Comparison of ENCODE assay signal across 9 mouse cellular contexts in the genomic region with DNA sequence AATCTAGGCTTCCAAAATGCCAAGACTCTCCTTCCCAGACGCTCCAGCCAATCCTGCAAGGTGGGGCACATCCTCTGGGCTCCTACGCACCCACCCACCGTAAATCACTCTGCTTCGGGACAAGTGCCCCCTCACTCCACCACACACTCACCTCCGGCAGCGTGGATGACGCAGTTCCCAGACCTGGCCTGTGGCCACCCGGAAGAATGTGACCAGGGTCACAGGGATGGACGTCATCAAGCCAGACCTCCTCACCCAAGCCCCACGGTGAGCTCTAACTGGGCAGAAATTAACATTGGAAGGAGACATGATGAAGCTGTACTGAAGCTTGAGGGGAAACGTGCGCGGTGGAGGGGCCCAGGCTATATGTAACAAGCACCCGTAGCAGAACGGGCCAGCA. TPM values are rescaled to one million over a fixed set of nuclear protein-coding genes. Genes with fewer than 3 reads are reported as not detected.
DNase-seq lines count a peak whose midpoint lies in the region; ATAC-seq and TF ChIP-seq lines count a peak whose summit lies in the region.
"Had no signal": no experiment of that assay in that cellular context is flagged by ENCODE, and none has a peak within 500 bp of the region (broad histone marks: within the 10 kb centered on the region; RNA-seq: fewer than 3 reads in every experiment).

No protein-coding gene starts in this region.

- no peak for TF ChIP-seq EP300 in heart, postnatal 0 days (IDR thresholded peaks at IDR 0.05; ENCODE audit: low read depth)

- no peak for TF ChIP-seq CTCF in heart, postnatal 0 days (IDR thresholded peaks at IDR 0.05; ENCODE audit: low read depth)

- H3K27me3 ChIP-seq in heart, postnatal 0 days (ENCODE audit: control insufficient read depth, insufficient read depth, low read length): no peaks in the 10 kb centered on the region
- H3K27me3 ChIP-seq in forebrain, embryonic 14.5 days (replicated peaks; ENCODE audit: control insufficient read depth, insufficient read depth, low read length): no peaks in the 10 kb centered on the region
- no peaks in the 10 kb centered on the region for H3K27me3 ChIP-seq in forebrain, embryonic 13.5 days

- no peak overlapping the region for H3K4me3 ChIP-seq in heart, postnatal 0 days (ENCODE audit: low read depth, low read length)
- H3K4me3 ChIP-seq in forebrain, embryonic 14.5 days (ENCODE audit: low read depth, low read length): no peak overlapping the region
- no peak overlapping the region for H3K4me3 ChIP-seq in forebrain, embryonic 13.5 days

- no peak overlapping the region for H3K9ac ChIP-seq in heart, postnatal 0 days (replicated peaks; ENCODE audit: low read depth, low read length)
- no peak overlapping the region for H3K9ac ChIP-seq in forebrain, embryonic 14.5 days (ENCODE audit: low read length)
- no peak overlapping the region for H3K9ac ChIP-seq in forebrain, embryonic 13.5 days

- WGBS in heart, postnatal 0 days: 61% methylated on average over 15 of the region's 15 CpGs
- WGBS in forebrain, embryonic 14.5 days: 94% methylated on average over 15 of the region's 15 CpGs
- 91% methylated on average over 15 of the region's 15 CpGs for WGBS in forebrain, embryonic 13.5 days

- H3K4me2 ChIP-seq in heart, postnatal 0 days (ENCODE audit: low read depth, low read length): no peak overlapping the region
- H3K4me2 ChIP-seq in forebrain, embryonic 14.5 days (ENCODE audit: low read length): no peak overlapping the region
- H3K4me2 ChIP-seq in forebrain, embryonic 13.5 days: no peak overlapping the region

- H3K27ac ChIP-seq in heart, postnatal 0 days (ENCODE audit: low read depth): peak overlapping the region; percentile 91
- H3K27ac ChIP-seq in forebrain, embryonic 14.5 days (ENCODE audit: low read depth, low read length): no peak overlapping the region
- H3K27ac ChIP-seq in forebrain, embryonic 13.5 days: no peak overlapping the region

- H3K9me3 ChIP-seq in heart, postnatal 0 days (replicated peaks; ENCODE audit: control insufficient read depth, low read length): no peaks in the 10 kb centered on the region
- H3K9me3 ChIP-seq in forebrain, embryonic 14.5 days (replicated peaks; ENCODE audit: control insufficient read depth, low read length): no peaks in the 10 kb centered on the region
- no peaks in the 10 kb centered on the region for H3K9me3 ChIP-seq in forebrain, embryonic 13.5 days (replicated peaks)

- no peak for ATAC-seq in heart, postnatal 0 days (ENCODE audit: insufficient read depth, low read depth)
- no peak for ATAC-seq in forebrain, embryonic 14.5 days
- no peak for ATAC-seq in forebrain, embryonic 13.5 days

- peaks cover 72% of the 10 kb centered on the region for H3K4me1 ChIP-seq in heart, postnatal 0 days (ENCODE audit: control insufficient read depth, insufficient read depth)
- no peaks in the 10 kb centered on the region for H3K4me1 ChIP-seq in forebrain, embryonic 14.5 days (ENCODE audit: control insufficient read depth, insufficient read depth, low read length)
- no peaks in the 10 kb centered on the region for H3K4me1 ChIP-seq in forebrain, embryonic 13.5 days

- peaks cover 12% of the 10 kb centered on the region; the same call in 1 of the 2 replicates for H3K36me3 ChIP-seq in heart, postnatal 0 days (replicated peaks; ENCODE audit: control insufficient read depth, insufficient read depth, low read length)
- H3K36me3 ChIP-seq in forebrain, embryonic 14.5 days (ENCODE audit: control insufficient read depth, insufficient read depth, low read length): peaks cover 24% of the 10 kb centered on the region
- peaks cover 22% of the 10 kb centered on the region for H3K36me3 ChIP-seq in forebrain, embryonic 13.5 days (ENCODE audit: poor library complexity, severe bottlenecking)

- DNase-seq in heart, postnatal 0 days (ENCODE audit: low spot score): no peak
- DNase-seq in heart, adult 8-10 months (ENCODE audit: low spot score): no peak
- peak; percentile 64 to 66 for DNase-seq in adrenal gland, adult 18-20 months (ENCODE audit: low spot score in 2 of 2)
- DNase-seq in adrenal gland, postnatal 36 days: peak; percentile 80 to 87
- peak; percentile 80 for DNase-seq in kidney, postnatal 10 days
- no peak for DNase-seq in layer of hippocampus, postnatal 14 days (ENCODE audit: low spot score in 2 of 2)
- no peak for DNase-seq in forebrain, embryonic 14.5 days (ENCODE audit: low spot score)
- DNase-seq: thymus, adult 18-20 months had no signal

RNA-seq across cellular contexts. Expression of a gene that starts 28.7 kb away (rescaled TPM):
- total RNA-seq in heart, postnatal 0 days (2014; rRNA removed; ENCODE audit: low replicate concordance): 10.2 and 14.2 TPM in 2 replicates
- 37.6 and 43.4 TPM in 2 replicates for polyA plus RNA-seq in heart, postnatal 0 days (2015; fragmentation: Nextera tagmentation; extraction: Ambion mirVana)
- total RNA-seq in heart, adult 8-10 months (2022): 10 to 100 TPM; 38.6 to 50.6 (median 50.1) TPM
- total RNA-seq in adrenal gland, adult 18-20 months (2021): 100 to 1,000 TPM; 136 to 182 TPM
- 100 to 1,000 TPM; 147 to 211 TPM for total RNA-seq in adrenal gland, postnatal 36 days (2021)
- 100 to 1,000 TPM; 137 to 160 TPM for total RNA-seq in layer of hippocampus, postnatal 14 days (2021)
- polyA plus RNA-seq in forebrain, embryonic 14.5 days (2014; fragmentation: Nextera tagmentation; extraction: Ambion mirVana): 33.9 and 44.8 TPM in 2 replicates
- 66.9 and 75.0 TPM in 2 replicates for polyA plus RNA-seq in forebrain, embryonic 13.5 days (2015; fragmentation: Nextera tagmentation; extraction: Ambion mirVana)

Comparison
In these comparisons a context has a peak if more than half of its experiments do, and no peak if none do; other contexts are left out.
1. DNase-seq: peak in adrenal gland, adult 18-20 months (2 of 2), adrenal gland, postnatal 36 days (2 of 2) and kidney, postnatal 10 days (single experiment); none in heart, postnatal 0 days (single experiment), heart, adult 8-10 months (single experiment), layer of hippocampus, postnatal 14 days (0 of 2) and forebrain, embryonic 14.5 days (single experiment).